Mouse (Mus musculus) heart, adult 2 months (tissue): ENCODE results near the gene G430095P16Rik.

Source experiments
- CTCF ChIP-seq: fragments of 200-600 bp; IDR thresholded peaks from 2 replicates; pipeline ENCODE4 v1.8.1; 2022; ENCODE audit warnings: antibody characterized with exemption, mild to moderate bottlenecking, moderate library complexity
- EP300 ChIP-seq: fragments of 200-500 bp; IDR thresholded peaks from 2 replicates; pipeline ENCODE4 v1.6.1; 2011; ENCODE audit warnings: low read depth, low read length, control low read depth; ENCODE audit not compliant: insufficient read depth
- POLR2A ChIP-seq: fragments of 200-500 bp; IDR thresholded peaks from 2 replicates; pipeline ENCODE4 v1.6.1; 2011; ENCODE audit warnings: mild to moderate bottlenecking, low read depth, low read length, control low read depth; ENCODE audit not compliant: insufficient read depth

GRCm38 (mm10) chr8:84773833-84774232 is 51.0 kb downstream of the G430095P16Rik start:
- TF ChIP-seq EP300 (no peak), CTCF (no peak), POLR2A (0 out of 2 replicates have a peak, but pooled peaks have one; percentile 10)
